Mouse (Mus musculus): Measurements from ENCODE around the gene Vmn2r7. TPM values are rescaled to one million over a fixed set of nuclear protein-coding genes. Genes with fewer than 3 reads are reported as not detected.
"Not testable (repeated sequence)": the region's sequence is repeated elsewhere in the genome, so short reads cannot be mapped to it uniquely, and the experiment has no call there.

Vmn2r7 gene
- polyA plus RNA-seq, 1 experiment from 2014 or later = not detected

- H3K27me3 ChIP-seq; H3K4me2 ChIP-seq; ATAC-seq (ENCODE audit: insufficient number of reproducible peaks, insufficient read depth, low FRiP score, low TSS enrichment, low read depth); H3K9ac ChIP-seq; H3K36me3 ChIP-seq; H3K27ac ChIP-seq; H3K4me3 ChIP-seq; H3K9me3 ChIP-seq; H3K4me1 ChIP-seq: not testable (repeated sequence)
- WGBS = 74% methylated on average over 3 of the region's 3 CpGs
Measured at GRCm38 (mm10) chr3:64727187-64727970, 117.2 kb downstream of the Vmn2r7 start.

GRCm38 (mm10) chr3:64725736-64726135, 118.8 kb downstream of the Vmn2r7 start:
- H3K36me3 ChIP-seq; H3K9ac ChIP-seq; H3K4me2 ChIP-seq; H3K27me3 ChIP-seq; H3K4me3 ChIP-seq; ATAC-seq (ENCODE audit: insufficient number of reproducible peaks, insufficient read depth, low FRiP score, low TSS enrichment, low read depth); H3K9me3 ChIP-seq; H3K4me1 ChIP-seq; H3K27ac ChIP-seq: not testable (repeated sequence)
- 85% methylated on average over 1 of the region's 1 CpGs for WGBS

GRCm38 (mm10) chr3:64676069-64676468, 168.5 kb downstream of the Vmn2r7 start:
- not testable (repeated sequence) for ATAC-seq (ENCODE audit: insufficient number of reproducible peaks, insufficient read depth, low FRiP score, low TSS enrichment, low read depth); H3K27ac ChIP-seq; H3K27me3 ChIP-seq; H3K9ac ChIP-seq; H3K4me2 ChIP-seq; H3K4me3 ChIP-seq; H3K9me3 ChIP-seq; H3K4me1 ChIP-seq; H3K36me3 ChIP-seq
- 78% methylated on average over 1 of the region's 1 CpGs for WGBS

Measured in embryonic facial prominence, embryonic 13.5 days (tissue).